Mouse (Mus musculus) skeletal muscle tissue, adult 2 months (tissue): ENCODE measurements around the gene Idh1.

Experiments used
- DNase-seq: peaks from one replicate; pipeline ENCODE4 v3.0.0-alpha.2; 2012; ENCODE audit warnings: low read depth, low spot score

Gene Idh1

GRCm38 (mm10) chr1:65113536-65114172, 72.6 kb downstream of the Idh1 start:
- peak; percentile 25 for DNase-seq

GRCm38 (mm10) chr1:65112807-65113196, 73.5 kb downstream of the Idh1 start:
- DNase-seq: peak; percentile 35

GRCm38 (mm10) chr1:65112031-65112806, 74.1 kb downstream of the Idh1 start:
- peak; percentile 85 for DNase-seq

- DNase-seq: no peak
Observed at GRCm38 (mm10) chr1:65109756-65110435, 76.4 kb downstream of the Idh1 start.

- no peak for DNase-seq
Observed at GRCm38 (mm10) chr1:65109196-65109595, 77.1 kb downstream of the Idh1 start.
